Mouse (Mus musculus) kidney, postnatal 14 days (tissue): ENCODE measurements at regions not wholly inside any gene's neighbourhood (a gene's known extent, or its start where the extent isn't known, plus 50 kb on each side); places are given as distances from the start of the nearest gene placed in this dataset.
"Not testable (repeated sequence)": the region's sequence is repeated elsewhere in the genome, so short reads cannot be mapped to it uniquely, and the experiment has no call there.

ENCODE experiments used
- DNase-seq: peaks from one replicate; pipeline ENCODE4 v3.0.0; 2022; ENCODE audit warnings: mixed read lengths

- DNase-seq = not testable (repeated sequence)
Observed at GRCm38 (mm10) chr13:103620958-103621357, 153.4 kb downstream of the Srek1 start.

- DNase-seq = no peak
Observed at GRCm38 (mm10) chr13:103613333-103613725, 161.1 kb downstream of the Srek1 start.

- DNase-seq = no peak
Observed at GRCm38 (mm10) chr13:103612720-103613332, 161.6 kb downstream of the Srek1 start.

GRCm38 (mm10) chr13:103602302-103602701 lies 172.1 kb downstream of the Srek1 start:
- no peak for DNase-seq

GRCm38 (mm10) chr13:103592371-103592770 lies 182.0 kb downstream of the Srek1 start:
- peak; percentile 17 for DNase-seq

GRCm38 (mm10) chr13:103591874-103592273 lies 182.5 kb downstream of the Srek1 start:
- no peak for DNase-seq

GRCm38 (mm10) chr13:103591381-103591780 lies 183.0 kb downstream of the Srek1 start:
- not testable (repeated sequence) for DNase-seq

- no peak for DNase-seq
Observed at GRCm38 (mm10) chr13:103589646-103590045, 184.8 kb downstream of the Srek1 start.

- no peak for DNase-seq
Observed at GRCm38 (mm10) chr13:103576856-103577255, 197.6 kb downstream of the Srek1 start.

GRCm38 (mm10) chr13:103564715-103565114 lies 209.7 kb downstream of the Srek1 start:
- DNase-seq = no peak

- no peak for DNase-seq
Observed at GRCm38 (mm10) chr13:103561795-103562705, 212.4 kb downstream of the Srek1 start.

- no peak for DNase-seq
Observed at GRCm38 (mm10) chr13:103558915-103559314, 215.5 kb downstream of the Srek1 start.

- DNase-seq = no peak
Observed at GRCm38 (mm10) chr13:103539577-103539976, 205.3 kb upstream of the Mast4 start.

- DNase-seq = no peak
Observed at GRCm38 (mm10) chr13:103513825-103514224, 179.5 kb upstream of the Mast4 start.

- no peak for DNase-seq
Observed at GRCm38 (mm10) chr13:103512476-103512875, 178.2 kb upstream of the Mast4 start.

- DNase-seq = no peak
Observed at GRCm38 (mm10) chr13:103504987-103505386, 170.7 kb upstream of the Mast4 start.

GRCm38 (mm10) chr13:103499376-103499775 lies 165.1 kb upstream of the Mast4 start:
- DNase-seq = no peak

- DNase-seq = no peak
Observed at GRCm38 (mm10) chr13:103494371-103494770, 160.1 kb upstream of the Mast4 start.

- no peak for DNase-seq
Observed at GRCm38 (mm10) chr13:103493567-103493966, 159.3 kb upstream of the Mast4 start.

- no peak for DNase-seq
Observed at GRCm38 (mm10) chr13:103490049-103490448, 155.8 kb upstream of the Mast4 start.

- no peak for DNase-seq
Observed at GRCm38 (mm10) chr13:103484092-103484491, 149.8 kb upstream of the Mast4 start.

GRCm38 (mm10) chr13:103483392-103483791 lies 149.1 kb upstream of the Mast4 start:
- DNase-seq = peak; percentile 26

- no peak for DNase-seq
Observed at GRCm38 (mm10) chr13:103476328-103476727, 142.0 kb upstream of the Mast4 start.

- DNase-seq = no peak
Observed at GRCm38 (mm10) chr13:103472216-103472615, 137.9 kb upstream of the Mast4 start.
